Mouse (Mus musculus) gastrocnemius, postnatal 10 days (tissue): Measurements from ENCODE around the gene Hk3. TPM values are rescaled to one million over a fixed set of nuclear protein-coding genes. Genes with fewer than 3 reads are reported as not detected.

Experiments
- DNase-seq: peaks from one replicate; pipeline ENCODE4 v3.0.0; 2021; ENCODE audit warnings: mixed read lengths
- long read RNA-seq, 2 experiments: library from polyadenylated mRNA; stranded (forward); transcript quantifications; one replicate each; pipeline ENCODE4 v2.0.0; 2021
- total RNA-seq, 2 experiments: library from RNA; stranded (reverse); gene quantifications; 2 replicates each; pipeline ENCODE4 v1.2.3; 2021

Gene Hk3
- 1 to 10 TPM in 1 of 2 experiments, under 1 TPM in 1; 0.85 to 1.3 TPM for total RNA-seq
- long read RNA-seq, experiment 1, partial matches to known transcripts = 0 of 1 reads
- long read RNA-seq, experiment 1, other reads (novel, unspliced or antisense) = 0 of 1 reads
- long read RNA-seq, experiment 2, partial matches to known transcripts = 0 of 2 reads
- long read RNA-seq, experiment 2, other reads (novel, unspliced or antisense) = 0 of 2 reads

- DNase-seq = no peak
Observed at GRCm38 (mm10) chr13:55021194-55021779, at the start of gene Hk3. Gene Hk3 (minus strand): TSS chr13:55021385.

- no peak for DNase-seq
Observed at GRCm38 (mm10) chr13:55069719-55070118, 48.5 kb upstream of the Hk3 start.

GRCm38 (mm10) chr13:55063276-55063675, 42.1 kb upstream of the Hk3 start:
- no peak for DNase-seq

GRCm38 (mm10) chr13:55058042-55058441, 36.9 kb upstream of the Hk3 start:
- no peak for DNase-seq

- DNase-seq = no peak
Observed at GRCm38 (mm10) chr13:55047706-55048105, 26.5 kb upstream of the Hk3 start.

GRCm38 (mm10) chr13:55040016-55040415, 18.8 kb upstream of the Hk3 start:
- DNase-seq = no peak

GRCm38 (mm10) chr13:55024215-55024614, 3.0 kb upstream of the Hk3 start:
- no peak for DNase-seq

- DNase-seq = no peak
Observed at GRCm38 (mm10) chr13:55022715-55023114, 1.5 kb upstream of the Hk3 start.

- DNase-seq = no peak
Observed at GRCm38 (mm10) chr13:55022256-55022655, 1.1 kb upstream of the Hk3 start.

GRCm38 (mm10) chr13:55020051-55020450, 1.1 kb downstream of the Hk3 start:
- DNase-seq = no peak

GRCm38 (mm10) chr13:55019181-55019580, 2.0 kb downstream of the Hk3 start:
- no peak for DNase-seq

GRCm38 (mm10) chr13:55018700-55019099, 2.5 kb downstream of the Hk3 start:
- no peak for DNase-seq

- no peak for DNase-seq
Observed at GRCm38 (mm10) chr13:55017898-55018599, 3.1 kb downstream of the Hk3 start.

- no peak for DNase-seq
Observed at GRCm38 (mm10) chr13:55017154-55017897, 3.9 kb downstream of the Hk3 start.

GRCm38 (mm10) chr13:55014451-55014850, 6.7 kb downstream of the Hk3 start:
- DNase-seq = no peak

- DNase-seq = no peak
Observed at GRCm38 (mm10) chr13:55013702-55014344, 7.4 kb downstream of the Hk3 start.

GRCm38 (mm10) chr13:55011981-55012478, 9.2 kb downstream of the Hk3 start:
- DNase-seq = no peak

GRCm38 (mm10) chr13:55011103-55011502, 10.1 kb downstream of the Hk3 start:
- DNase-seq = no peak

- no peak for DNase-seq
Observed at GRCm38 (mm10) chr13:55008589-55008988, 12.6 kb downstream of the Hk3 start.

- DNase-seq = no peak
Observed at GRCm38 (mm10) chr13:55006415-55006742, 14.8 kb downstream of the Hk3 start.

GRCm38 (mm10) chr13:55005691-55006414, 15.3 kb downstream of the Hk3 start:
- DNase-seq = no peak

GRCm38 (mm10) chr13:55004646-55005045, 16.5 kb downstream of the Hk3 start:
- peak; percentile 26 for DNase-seq
